Mouse (Mus musculus): ENCODE measurements around the gene Syngr2.

The Syngr2 gene

GRCm38 (mm10) chr11:117809407-117810311 is at the start of gene Syngr2, which contains the start of gene Gm20708:
Gene Syngr2 (plus strand): TSS chr11:117809668.
Gene Gm20708 (plus strand): TSS chr11:117809668.
- DNase-seq (ENCODE audit: low read depth, low spot score), result peak; percentile 49

- no peak for DNase-seq (ENCODE audit: low read depth, low spot score)
Measured at GRCm38 (mm10) chr11:117760374-117761119, 48.9 kb upstream of the Syngr2 start.

GRCm38 (mm10) chr11:117761801-117762200 is 47.7 kb upstream of the Syngr2 start:
- DNase-seq (ENCODE audit: low read depth, low spot score), result no peak

GRCm38 (mm10) chr11:117762246-117762645 is 47.2 kb upstream of the Syngr2 start:
- DNase-seq (ENCODE audit: low read depth, low spot score), result peak; percentile 58

- DNase-seq (ENCODE audit: low read depth, low spot score), result no peak
Measured at GRCm38 (mm10) chr11:117764319-117764718, 45.1 kb upstream of the Syngr2 start.

- DNase-seq (ENCODE audit: low read depth, low spot score), result no peak
Measured at GRCm38 (mm10) chr11:117765361-117765760, 44.1 kb upstream of the Syngr2 start.

GRCm38 (mm10) chr11:117766275-117766674 is 43.2 kb upstream of the Syngr2 start:
- DNase-seq (ENCODE audit: low read depth, low spot score), result no peak

- no peak for DNase-seq (ENCODE audit: low read depth, low spot score)
Measured at GRCm38 (mm10) chr11:117768725-117769682, 40.5 kb upstream of the Syngr2 start.

GRCm38 (mm10) chr11:117769683-117770047 is 39.8 kb upstream of the Syngr2 start:
- DNase-seq (ENCODE audit: low read depth, low spot score), result no peak

GRCm38 (mm10) chr11:117770407-117770806 is 39.1 kb upstream of the Syngr2 start:
- DNase-seq (ENCODE audit: low read depth, low spot score), result no peak

GRCm38 (mm10) chr11:117772352-117772751 is 37.1 kb upstream of the Syngr2 start:
- DNase-seq (ENCODE audit: low read depth, low spot score), result no peak

GRCm38 (mm10) chr11:117774925-117775324 is 34.5 kb upstream of the Syngr2 start:
- DNase-seq (ENCODE audit: low read depth, low spot score), result no peak

- DNase-seq (ENCODE audit: low read depth, low spot score), result no peak
Measured at GRCm38 (mm10) chr11:117775540-117775939, 33.9 kb upstream of the Syngr2 start.

GRCm38 (mm10) chr11:117776085-117776792 is 33.2 kb upstream of the Syngr2 start:
- DNase-seq (ENCODE audit: low read depth, low spot score), result no peak

- no peak for DNase-seq (ENCODE audit: low read depth, low spot score)
Measured at GRCm38 (mm10) chr11:117777111-117777510, 32.4 kb upstream of the Syngr2 start.

- DNase-seq (ENCODE audit: low read depth, low spot score), result no peak
Measured at GRCm38 (mm10) chr11:117778031-117778430, 31.4 kb upstream of the Syngr2 start.

- DNase-seq (ENCODE audit: low read depth, low spot score), result peak; percentile 42
Measured at GRCm38 (mm10) chr11:117778851-117779433, 30.5 kb upstream of the Syngr2 start.

GRCm38 (mm10) chr11:117779434-117780198 is 29.9 kb upstream of the Syngr2 start:
- no peak for DNase-seq (ENCODE audit: low read depth, low spot score)

- DNase-seq (ENCODE audit: low read depth, low spot score), result no peak
Measured at GRCm38 (mm10) chr11:117780199-117780515, 29.3 kb upstream of the Syngr2 start.
